Mouse (Mus musculus): ENCODE results near the gene Tnfsf11.

DNA sequence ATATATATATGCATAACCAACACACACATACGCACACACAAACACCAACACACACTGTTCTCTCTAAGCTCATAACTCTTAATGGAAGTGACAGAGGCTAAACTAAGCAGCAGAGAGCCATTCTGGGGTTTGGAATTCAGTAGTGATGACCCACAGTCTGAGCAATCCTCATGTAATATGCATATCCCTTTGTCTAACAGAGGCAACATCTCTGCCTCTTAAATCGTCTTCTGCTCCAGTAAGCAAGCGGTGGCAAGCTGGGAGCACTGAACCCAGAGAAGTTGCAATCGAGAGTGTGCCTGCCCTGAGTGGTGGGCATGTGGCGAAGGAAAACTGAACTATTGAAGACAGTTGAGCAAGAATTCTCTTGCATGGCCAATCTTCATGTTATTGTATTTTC lies 61.2 kb downstream of the Tnfsf11 start:
- TF ChIP-seq CTCF (IDR thresholded peaks at IDR 0.05; ENCODE audit: control insufficient read depth, insufficient read depth, low read length) (no peak), POLR2A (IDR thresholded peaks at IDR 0.05; ENCODE audit: borderline replicate concordance, control insufficient read depth, low read depth, low read length) (no peak)
